Mouse (Mus musculus): ENCODE measurements around the gene Zfp672. TPM values are rescaled to one million over a fixed set of nuclear protein-coding genes. Genes with fewer than 3 reads are reported as not detected.

Gene Zfp672
- total and polyA plus RNA-seq, 3 experiments = 31.2 to 38.8 (median 34.9) TPM

GRCm38 (mm10) chr11:58290812-58291211 is 39.3 kb downstream of the Zfp672 start:
- Histone ChIP-seq H3K4me1 (ENCODE audit: control insufficient read depth in 1 of 2, insufficient read depth in 2 of 2) (peaks cover 3 to 4% of the 10 kb centered on the region in 2 experiments; a peak in 1 of 4 replicates), H3K79me2 (replicated peaks; ENCODE audit: control insufficient read depth, extremely low read depth, insufficient read depth, poor library complexity, severe bottlenecking) (no peaks in the 10 kb centered on the region), H3K27me3 (replicated peaks) (peaks cover 80% of the 10 kb centered on the region), H3K4me3 (replicated peaks in 1 of 3; ENCODE audit: low read depth in 2 of 3, low read length in 2 of 3, poor library complexity in 1 of 3) (no peak overlapping the region), H3K36me3 (replicated peaks in 1 of 2; ENCODE audit: control insufficient read depth in 1 of 2, insufficient read depth in 1 of 2, low read length in 1 of 2) (no peaks in the 10 kb centered on the region), H3K9me3 (replicated peaks; ENCODE audit: low read length) (peaks cover 6% of the 10 kb centered on the region), H3K4me2 (ENCODE audit: insufficient read depth, low read depth, poor library complexity, severe bottlenecking) (no peak overlapping the region), H3K9ac (ENCODE audit: insufficient read depth, low read depth) (no peak overlapping the region), H3K27ac (ENCODE audit: insufficient read depth, low read depth) (no peak overlapping the region)
- TF ChIP-seq MAX (IDR thresholded peaks at IDR 0.05; ENCODE audit: low read length) (no peak), POLR2A (IDR thresholded peaks at IDR 0.05; ENCODE audit: low read depth, low read length) (no peak), BHLHE40 (IDR thresholded peaks at IDR 0.05; ENCODE audit: low read depth, low read length) (no peak), ETS1 (conservative IDR thresholded peaks at IDR 0.05; ENCODE audit: low read depth, low read length) (no peak), MAFK (IDR thresholded peaks at IDR 0.05; ENCODE audit: insufficient replicate concordance, low read length) (no peak), MYC (IDR thresholded peaks at IDR 0.05; ENCODE audit: low read depth, low read length) (no peak), CHD2 (IDR thresholded peaks at IDR 0.05; ENCODE audit: low read length) (no peak), ZNF384 (IDR thresholded peaks at IDR 0.05; ENCODE audit: low read depth, low read length) (no peak), NELFE (IDR thresholded peaks at IDR 0.05; ENCODE audit: low read depth, low read length) (no peak), HCFC1 (IDR thresholded peaks at IDR 0.05; ENCODE audit: low read depth, low read length) (no peak), SIN3A (IDR thresholded peaks at IDR 0.05; ENCODE audit: low read length) (no peak), EP300 (IDR thresholded peaks at IDR 0.05; ENCODE audit: low read length) (no peak), ELF1 (IDR thresholded peaks at IDR 0.05; ENCODE audit: low read depth, low read length) (no peak), CTCF (conservative IDR thresholded peaks at IDR 0.05 in 1 of 2, IDR thresholded peaks at IDR 0.05 in 1 of 2; ENCODE audit: low read depth in 2 of 2, low read length in 2 of 2) (no peak), ZC3H11A (IDR thresholded peaks at IDR 0.05; ENCODE audit: low read depth, low read length) (no peak)
- DNase-seq (ENCODE audit: extremely low read depth) = no peak
- in situ Hi-C loops (cut with MboI; ENCODE audit: low pct_ligation_motif_present, low pct_unique_long_range_greater_than_20kb, low sequenced_read_pairs) (no loop called here), dilution Hi-C loops (cut with MboI; ENCODE audit: extremely low pct_ligation_motif_present, extremely low pct_unique_long_range_greater_than_20kb, low sequenced_read_pairs) (no loop called here)

GRCm38 (mm10) chr11:58289992-58290682 is 40.0 kb downstream of the Zfp672 start:
- Histone ChIP-seq H3K4me1 (ENCODE audit: control insufficient read depth in 1 of 2, insufficient read depth in 2 of 2) (peaks cover 3 to 4% of the 10 kb centered on the region in 2 experiments; a peak in 1 of 4 replicates), H3K27me3 (replicated peaks) (peaks cover 78% of the 10 kb centered on the region), H3K4me2 (ENCODE audit: insufficient read depth, low read depth, poor library complexity, severe bottlenecking) (no peak overlapping the region), H3K27ac (ENCODE audit: insufficient read depth, low read depth) (no peak overlapping the region), H3K79me2 (replicated peaks; ENCODE audit: control insufficient read depth, extremely low read depth, insufficient read depth, poor library complexity, severe bottlenecking) (no peaks in the 10 kb centered on the region), H3K9ac (ENCODE audit: insufficient read depth, low read depth) (no peak overlapping the region), H3K36me3 (replicated peaks in 1 of 2; ENCODE audit: control insufficient read depth in 1 of 2, insufficient read depth in 1 of 2, low read length in 1 of 2) (no peaks in the 10 kb centered on the region), H3K9me3 (replicated peaks; ENCODE audit: low read length) (no peaks in the 10 kb centered on the region), H3K4me3 (replicated peaks in 1 of 3; ENCODE audit: low read depth in 2 of 3, low read length in 2 of 3, poor library complexity in 1 of 3) (no peak overlapping the region)
- peak; percentile 89 for TF ChIP-seq BHLHE40 (IDR thresholded peaks at IDR 0.05; ENCODE audit: low read depth, low read length)
- TF ChIP-seq UBTF (IDR thresholded peaks at IDR 0.05; ENCODE audit: low read depth, low read length) = no peak
- no peak for DNase-seq (ENCODE audit: extremely low read depth)
- dilution Hi-C loops (cut with MboI; ENCODE audit: extremely low pct_ligation_motif_present, extremely low pct_unique_long_range_greater_than_20kb, low sequenced_read_pairs) = no loop called here
- in situ Hi-C loops (cut with MboI; ENCODE audit: low pct_ligation_motif_present, low pct_unique_long_range_greater_than_20kb, low sequenced_read_pairs) = no loop called here
